Mouse (Mus musculus) cortical plate, adult 2 months (tissue): ENCODE results near the gene Grip1. TPM values are rescaled to one million over a fixed set of nuclear protein-coding genes. Genes with fewer than 3 reads are reported as not detected.

ENCODE experiments used
- H3K27ac ChIP-seq: fragments of 200-500 bp; 2 replicates; pipeline ENCODE4 v1.5.1; 2012; ENCODE audit warnings: low read length, control low read depth, inconsistent platforms; ENCODE audit not compliant: insufficient read depth
- H3K4me1 ChIP-seq: fragments of 200-500 bp; 2 replicates; pipeline ENCODE4 v1.6.1; 2011; ENCODE audit warnings: low read length; ENCODE audit not compliant: control insufficient read depth, insufficient read depth
- H3K4me3 ChIP-seq: fragments of 200-500 bp; 2 replicates; pipeline ENCODE4 v1.5.1; 2011; ENCODE audit warnings: mild to moderate bottlenecking, low read length, control low read depth; ENCODE audit not compliant: insufficient read depth
- CTCF ChIP-seq: fragments of 200-500 bp; IDR thresholded peaks from 2 replicates; pipeline ENCODE4 v1.5.1; 2011; ENCODE audit warnings: mild to moderate bottlenecking, control low read depth, low read length; ENCODE audit not compliant: insufficient read depth; ENCODE audit errors: extremely low read depth
- POLR2A ChIP-seq: fragments of 200-500 bp; IDR thresholded peaks from 2 replicates; pipeline ENCODE4 v1.6.1; 2011; ENCODE audit warnings: mild to moderate bottlenecking, low read length, control low read depth; ENCODE audit not compliant: insufficient read depth; ENCODE audit errors: extremely low read depth
- polyA plus RNA-seq: library from polyadenylated mRNA; depleted of rRNA; stranded (reverse); fragments of >200 nt; gene quantifications from 2 replicates; pipeline ENCODE4 v1.2.3, GENCODE M21; 2012

The Grip1 gene
- polyA plus RNA-seq, 1 experiment: 7.8 TPM

DNA sequence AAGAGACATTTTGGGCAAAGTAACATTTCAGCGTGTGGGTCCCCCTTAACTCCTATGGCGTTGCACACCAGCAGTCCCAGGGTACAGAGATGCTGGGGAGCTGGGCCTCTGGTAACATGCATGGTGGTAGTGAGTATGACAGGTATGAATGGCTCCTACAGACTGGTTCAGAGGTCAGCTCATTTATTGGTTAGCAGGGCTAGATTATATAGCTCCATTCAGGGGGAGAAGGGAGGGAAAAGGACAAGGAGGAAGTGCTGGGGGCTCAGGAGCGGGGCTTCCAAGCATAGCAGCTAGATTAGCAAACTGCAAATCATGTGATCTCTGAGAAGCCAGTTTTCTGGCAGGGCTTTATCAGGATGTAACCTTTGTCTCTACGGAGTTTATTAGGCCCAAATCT lies 544.8 kb downstream of the Grip1 start:
- H3K27ac ChIP-seq: no peak overlapping the region
- no peak overlapping the region for H3K4me3 ChIP-seq
- no peak for TF ChIP-seq CTCF
- no peak for TF ChIP-seq POLR2A
- H3K4me1 ChIP-seq: no peaks in the 10 kb centered on the region

DNA sequence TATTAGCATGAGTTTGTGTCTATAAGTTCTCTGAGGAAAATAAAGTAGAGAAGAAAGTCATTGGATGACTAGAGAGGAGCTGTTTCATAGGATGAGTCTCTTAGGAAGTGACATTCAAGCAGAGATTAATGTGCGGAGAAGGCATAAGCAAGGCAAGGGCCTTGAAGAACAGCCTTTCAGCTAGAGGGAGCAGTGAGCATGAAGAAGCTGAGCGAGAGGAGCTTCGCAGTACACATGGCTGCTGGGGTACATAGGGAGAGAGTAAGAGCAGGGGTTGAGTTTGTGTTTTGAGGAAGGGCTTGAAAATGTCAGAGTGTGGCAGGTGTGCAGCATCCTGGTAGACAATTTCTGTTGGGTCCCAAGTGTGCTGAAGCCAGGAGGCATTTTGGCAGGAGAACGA lies 548.5 kb downstream of the Grip1 start:
- TF ChIP-seq POLR2A: no peak
- no peak for TF ChIP-seq CTCF
- no peak overlapping the region for H3K27ac ChIP-seq
- H3K4me1 ChIP-seq: no peaks in the 10 kb centered on the region
- H3K4me3 ChIP-seq: no peak overlapping the region

DNA sequence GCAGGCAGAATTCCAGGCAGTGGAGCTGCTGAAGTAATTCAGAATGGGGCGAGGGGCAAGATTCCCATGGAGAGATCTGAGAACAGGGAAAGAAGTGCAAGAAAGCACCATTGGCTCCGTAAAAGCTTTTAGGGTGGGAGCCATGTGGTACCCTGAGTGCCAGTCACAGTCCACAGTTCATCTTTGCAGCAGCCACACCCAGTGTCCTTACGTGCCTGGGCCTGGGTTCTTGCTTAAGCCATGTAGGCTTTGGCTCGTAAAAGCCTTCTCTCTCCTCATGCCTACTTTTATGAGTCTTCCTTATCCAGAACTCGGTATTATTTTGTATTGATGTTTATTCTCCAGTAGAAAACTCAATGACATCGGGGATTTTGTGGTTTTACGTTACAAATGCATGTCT lies 550.5 kb downstream of the Grip1 start:
- no peak for TF ChIP-seq POLR2A
- H3K4me1 ChIP-seq: no peaks in the 10 kb centered on the region
- H3K4me3 ChIP-seq: no peak overlapping the region
- no peak overlapping the region for H3K27ac ChIP-seq

DNA sequence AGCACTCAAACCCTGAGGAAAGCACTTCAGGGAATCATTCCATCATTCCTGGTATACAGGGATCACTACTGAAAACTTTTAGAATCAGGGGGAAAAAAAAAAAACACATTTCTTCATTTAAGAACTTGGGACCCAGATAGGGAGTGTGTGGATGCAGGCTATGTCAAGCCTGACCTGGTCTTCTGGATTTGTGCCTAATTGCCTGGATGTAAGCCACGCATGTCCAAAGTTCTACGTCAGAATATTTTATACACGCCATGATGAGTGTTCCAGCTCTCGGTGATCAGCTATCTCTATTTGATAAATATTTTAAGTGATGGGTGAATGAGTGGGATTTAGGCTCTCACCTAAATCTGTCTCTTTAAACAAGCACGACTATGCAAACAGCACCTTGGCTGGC lies 552.0 kb downstream of the Grip1 start:
- H3K4me3 ChIP-seq: no peak overlapping the region
- H3K27ac ChIP-seq: no peak overlapping the region
- H3K4me1 ChIP-seq: no peaks in the 10 kb centered on the region
- no peak for TF ChIP-seq CTCF
- no peak for TF ChIP-seq POLR2A

DNA sequence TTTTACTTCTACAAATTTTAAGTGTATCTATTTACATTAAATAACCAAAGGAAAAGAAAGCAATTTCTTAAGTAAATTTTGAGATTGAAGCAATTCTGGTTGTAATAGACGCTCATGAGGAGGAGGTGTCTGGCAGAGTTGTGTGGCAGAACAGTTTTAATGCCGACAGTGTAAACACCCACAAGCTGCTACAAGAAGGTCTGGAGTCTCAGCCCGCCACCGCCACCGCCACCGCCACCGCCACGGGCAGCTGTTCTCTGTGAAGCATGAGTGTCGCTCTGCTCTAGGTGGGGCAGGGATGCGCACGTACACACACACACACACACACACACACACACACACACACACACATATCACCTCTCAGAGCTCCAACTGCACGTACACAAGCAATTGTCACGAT lies 558.7 kb downstream of the Grip1 start:
- Histone ChIP-seq H3K4me1 (peaks cover 4% of the 10 kb centered on the region), H3K4me3 (no peak overlapping the region), H3K27ac (no peak overlapping the region)
- TF ChIP-seq CTCF: no peak

DNA sequence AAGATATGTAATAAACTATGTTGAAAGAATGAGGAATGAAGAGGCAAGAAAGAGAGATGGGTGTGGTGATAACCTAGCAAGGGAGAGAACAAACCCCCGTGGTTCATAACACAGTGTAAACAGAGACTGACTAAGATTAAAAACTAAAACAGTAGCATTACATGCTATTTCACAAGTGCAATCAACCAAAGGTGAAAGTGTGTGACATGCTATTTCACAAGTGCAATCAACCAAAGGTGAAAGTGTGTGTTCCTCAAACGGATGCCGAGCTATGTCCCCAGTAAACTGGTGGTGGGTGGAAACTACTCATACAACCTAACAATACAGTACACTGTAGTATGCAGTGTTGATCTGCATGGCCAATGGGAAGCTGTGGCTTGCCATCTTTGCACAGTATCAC lies 561.5 kb downstream of the Grip1 start:
- Histone ChIP-seq H3K4me3 (no peak overlapping the region), H3K4me1 (peaks cover 4% of the 10 kb centered on the region), H3K27ac (no peak overlapping the region)
- TF ChIP-seq POLR2A (no peak), CTCF (no peak)

DNA sequence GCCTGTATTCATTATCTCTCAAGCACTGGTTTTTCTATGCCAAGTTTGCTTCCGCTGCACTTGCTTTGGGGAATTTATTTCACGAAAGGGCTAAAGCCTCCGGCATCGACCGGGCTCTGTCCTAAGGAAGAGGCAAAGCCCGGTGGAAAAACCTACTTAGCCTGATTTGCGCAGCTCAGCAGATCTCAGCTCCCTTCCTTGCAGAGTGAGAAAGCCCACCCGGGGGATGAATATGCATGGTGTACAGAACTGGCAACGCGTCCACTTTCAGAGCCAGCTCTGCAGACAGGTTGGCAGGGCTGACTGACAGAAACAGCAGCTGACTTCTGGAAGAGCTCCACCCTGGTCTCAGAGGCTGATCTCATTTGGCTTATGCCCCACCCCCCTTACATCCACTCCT lies 572.8 kb downstream of the Grip1 start:
- H3K4me1 ChIP-seq: no peaks in the 10 kb centered on the region
- H3K27ac ChIP-seq: no peak overlapping the region
- no peak overlapping the region for H3K4me3 ChIP-seq
- TF ChIP-seq POLR2A: no peak
- TF ChIP-seq CTCF: no peak

DNA sequence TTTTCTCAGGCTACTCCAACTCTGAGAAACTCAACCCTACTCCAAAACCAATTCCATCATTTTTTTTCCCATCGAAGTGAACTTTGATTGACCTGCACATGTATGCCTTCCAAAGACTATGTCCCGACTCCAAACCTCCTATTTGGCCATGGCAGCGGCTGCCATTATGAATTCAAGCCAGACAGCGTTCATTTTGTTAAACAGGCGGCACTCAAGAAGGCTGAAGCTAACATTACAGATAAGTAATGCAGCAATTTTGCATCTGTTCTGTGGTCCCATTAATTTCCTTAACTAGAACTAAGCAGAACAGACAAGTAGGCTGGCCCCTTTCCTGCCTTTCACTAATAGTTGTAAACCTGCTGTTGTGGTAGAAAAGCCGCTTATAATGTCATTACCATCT lies 577.3 kb downstream of the Grip1 start:
- Histone ChIP-seq H3K4me3 (no peak overlapping the region), H3K4me1 (0 out of 2 replicates have a peak, but pooled peaks cover 1% of the 10 kb centered on the region), H3K27ac (no peak overlapping the region)
- TF ChIP-seq CTCF (no peak), POLR2A (no peak)

DNA sequence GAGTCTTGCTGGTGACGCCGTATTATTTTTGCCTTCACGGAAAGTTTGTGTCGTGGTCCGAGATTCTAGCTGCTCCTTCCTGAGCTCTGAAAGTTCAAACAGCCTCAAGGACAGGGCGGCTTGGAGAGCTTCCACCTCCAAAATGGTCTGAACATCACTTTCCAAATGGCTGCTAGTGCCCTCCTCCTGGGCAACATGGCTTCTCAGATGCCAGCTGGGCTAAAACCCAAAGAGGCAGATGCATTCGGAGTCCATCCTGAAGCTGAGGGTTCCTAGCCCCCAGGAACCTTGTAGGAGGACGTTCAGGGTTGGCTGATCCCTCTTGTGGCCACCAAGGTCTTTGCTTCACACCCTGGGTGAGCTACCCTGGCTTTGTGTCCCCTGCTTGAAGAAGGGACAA lies 577.7 kb downstream of the Grip1 start:
- TF ChIP-seq POLR2A: no peak
- no peak for TF ChIP-seq CTCF
- Histone ChIP-seq H3K4me3 (no peak overlapping the region), H3K4me1 (0 out of 2 replicates have a peak, but pooled peaks cover 1% of the 10 kb centered on the region), H3K27ac (no peak overlapping the region)

DNA sequence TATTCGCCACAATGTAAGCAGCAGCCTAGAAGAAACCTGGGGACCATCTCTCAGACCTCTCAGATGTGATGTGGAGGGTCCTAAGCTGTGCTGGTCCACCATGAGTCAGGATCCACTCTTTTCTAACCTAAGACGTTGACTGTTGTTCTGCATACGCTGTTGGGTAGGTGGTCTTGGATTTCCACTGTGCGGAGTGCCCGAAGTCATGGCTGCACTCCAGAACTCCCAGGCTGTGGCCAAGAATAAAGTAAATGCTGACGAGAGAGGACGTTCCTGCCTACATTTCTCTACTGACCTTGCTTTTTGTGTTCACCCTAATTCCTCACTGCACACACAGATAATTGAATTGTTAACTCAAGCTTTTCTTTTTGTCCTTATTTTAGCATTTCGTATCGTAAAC lies 580.2 kb downstream of the Grip1 start:
- 0 out of 2 replicates have a peak, but pooled peaks cover 1% of the 10 kb centered on the region for H3K4me1 ChIP-seq
- H3K4me3 ChIP-seq: no peak overlapping the region
- no peak overlapping the region for H3K27ac ChIP-seq
- TF ChIP-seq POLR2A (no peak), CTCF (no peak)
